Mouse (Mus musculus) kidney, adult 8-10 months (tissue): ENCODE data around the gene Safb.
A peak's percentile ranks its signal among the peaks of the same experiment; 100 is the strongest.

ENCODE experiments used
- DNase-seq, 2 experiments: peaks; one replicate each; pipeline ENCODE4 v3.0.0; 2022

The Safb gene

GRCm38 (mm10) chr17:56584257-56585130 lies at the start of gene Safb, which contains the start of gene Safb2:
Safb (plus strand) TSS chr17:56584825.
Safb2 (minus strand) TSS chr17:56584585.
- DNase-seq, result peak; percentile 98 to 99

DNA sequence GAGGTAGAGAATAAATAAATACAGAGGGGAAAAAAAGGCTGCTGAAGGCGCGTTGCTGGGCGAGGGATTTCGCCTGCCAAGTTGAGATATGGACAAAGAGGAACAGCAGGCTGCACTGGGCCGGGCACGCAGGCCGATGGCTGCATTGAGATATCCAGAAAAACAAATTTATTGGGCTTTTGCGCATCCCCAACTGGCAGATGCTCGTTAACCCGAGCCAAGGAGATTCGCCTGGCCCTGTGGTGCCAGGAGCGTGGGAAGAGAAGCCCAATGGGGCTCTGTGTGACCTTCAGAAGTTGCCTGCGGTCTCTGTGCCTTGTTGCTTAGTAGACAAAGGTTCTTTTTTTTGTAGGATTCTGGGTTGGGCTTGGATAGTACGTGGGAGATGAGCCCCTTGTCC lies 48.4 kb upstream of the Safb start:
- no peak for DNase-seq

- DNase-seq, result no peak
Observed at GRCm38 (mm10) chr17:56536874-56537273, 47.8 kb upstream of the Safb start.

- no peak for DNase-seq
Observed at GRCm38 (mm10) chr17:56537912-56538311, 46.7 kb upstream of the Safb start.

DNA sequence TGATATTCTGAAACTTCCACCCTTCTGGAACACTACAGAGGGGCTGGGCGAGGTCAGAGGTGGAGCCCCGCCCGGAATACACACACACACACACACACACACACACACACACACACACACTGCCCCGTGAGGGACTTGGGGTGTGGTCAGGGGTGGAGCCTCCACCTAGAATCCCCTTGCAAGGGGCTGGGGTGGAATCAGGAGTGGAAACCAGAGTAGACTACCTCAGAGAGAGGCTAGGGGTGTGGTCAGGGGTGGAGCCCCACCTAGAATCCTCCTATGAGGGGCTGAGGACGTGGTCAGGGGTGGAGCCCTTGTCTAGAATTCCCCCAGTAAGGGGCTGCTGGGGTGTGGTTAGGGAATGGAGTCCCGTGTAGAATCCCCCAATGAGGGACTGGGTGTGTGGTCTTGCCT lies 44.1 kb upstream of the Safb start:
- no peak for DNase-seq

DNA sequence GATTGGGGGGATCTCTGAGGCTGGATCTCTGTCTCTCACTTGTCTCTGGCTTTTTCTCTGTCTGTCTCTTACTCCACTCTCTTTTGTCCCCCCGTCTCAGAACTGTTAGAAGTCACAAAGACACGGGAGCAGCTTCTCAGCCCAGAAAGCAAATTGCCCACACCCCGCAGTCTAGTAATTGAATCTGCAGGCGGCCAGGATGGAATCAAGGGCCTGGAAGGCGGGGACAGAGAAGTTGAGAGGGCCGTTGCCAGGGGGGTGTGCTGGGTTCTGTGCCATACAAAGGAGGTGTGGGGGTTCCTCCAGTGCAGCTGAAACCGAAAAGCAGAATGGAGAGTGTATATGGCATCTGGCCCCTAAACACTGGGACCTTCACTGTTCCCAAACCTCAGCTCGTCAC lies 41.9 kb upstream of the Safb start:
- no peak for DNase-seq

DNA sequence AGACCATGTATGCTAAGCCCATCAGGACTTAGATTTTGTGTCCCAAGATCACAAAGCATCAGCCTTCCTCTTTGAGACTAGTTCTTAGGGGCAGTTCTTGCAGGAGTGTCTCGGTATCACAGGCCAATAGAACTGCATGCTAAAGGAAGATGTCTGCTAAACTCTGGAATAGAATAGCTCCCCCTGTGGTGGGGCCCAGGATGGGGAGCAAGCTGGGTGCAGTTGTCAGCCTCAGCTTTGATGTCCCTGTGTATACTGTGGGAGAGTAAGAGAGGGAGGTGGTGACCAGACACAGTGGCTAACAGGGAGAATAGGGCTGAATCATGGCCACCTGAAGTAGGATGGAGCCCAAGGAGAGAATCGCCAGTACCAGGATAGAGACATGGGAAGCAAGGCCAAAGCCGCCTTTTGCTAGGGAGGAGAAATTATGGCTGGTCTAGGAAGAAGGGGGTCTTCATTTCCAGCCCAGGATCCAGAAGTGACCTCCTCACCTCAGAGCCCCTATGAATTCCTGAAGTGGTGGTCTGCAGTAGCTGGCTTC lies 40.9 kb upstream of the Safb start:
- DNase-seq, result no peak

DNA sequence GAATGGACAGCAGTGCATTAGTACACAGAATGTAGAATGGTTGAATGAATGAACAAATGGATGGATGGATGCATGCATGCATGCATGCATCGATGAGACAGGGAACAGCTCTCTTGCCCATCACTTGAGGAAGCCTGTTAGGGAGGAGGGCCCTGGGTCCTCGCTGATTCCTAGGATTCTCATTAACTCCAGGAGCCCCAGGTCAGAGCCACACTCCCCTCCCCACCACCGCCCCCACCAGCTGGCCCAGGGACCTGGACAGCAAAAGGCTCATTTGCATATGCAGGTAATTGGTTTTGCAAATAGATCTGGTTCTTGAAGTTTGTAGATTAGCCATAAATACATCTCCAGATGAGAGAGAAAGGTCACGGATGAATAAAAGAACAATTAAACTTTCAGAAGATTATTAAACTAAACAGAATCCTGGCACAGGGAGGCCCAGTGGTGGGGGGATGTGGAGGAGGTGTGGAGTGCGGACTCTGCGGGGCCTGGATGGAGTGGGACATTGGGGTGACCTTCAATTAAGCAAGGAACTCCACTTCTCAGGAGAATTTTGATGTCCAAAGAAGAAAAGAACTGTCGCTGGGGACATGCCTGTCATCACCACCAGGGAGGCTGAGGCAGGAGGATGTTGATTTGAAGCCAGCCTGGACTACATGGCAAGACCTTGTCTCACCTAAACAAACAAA lies 39.8 kb upstream of the Safb start:
- no peak for DNase-seq

DNA sequence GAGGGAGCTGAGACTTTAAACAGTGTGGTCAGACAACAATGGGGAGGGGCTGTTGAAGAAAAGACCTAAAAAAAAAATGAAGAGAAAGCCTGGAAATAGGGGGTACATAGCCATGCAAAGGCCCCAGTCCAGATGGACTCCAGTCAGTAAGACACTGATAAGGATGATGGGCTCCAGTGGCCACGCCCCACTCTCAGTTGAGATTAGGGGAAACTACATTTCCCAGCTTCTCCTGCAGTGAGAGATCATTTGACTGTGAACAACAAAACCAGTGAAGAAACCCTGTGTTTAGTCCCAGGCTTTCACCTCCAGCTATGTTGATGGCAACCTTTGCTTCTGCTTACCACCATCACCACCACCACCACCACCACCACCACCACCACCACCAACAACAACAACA lies 38.7 kb upstream of the Safb start:
- DNase-seq, result no peak

DNA sequence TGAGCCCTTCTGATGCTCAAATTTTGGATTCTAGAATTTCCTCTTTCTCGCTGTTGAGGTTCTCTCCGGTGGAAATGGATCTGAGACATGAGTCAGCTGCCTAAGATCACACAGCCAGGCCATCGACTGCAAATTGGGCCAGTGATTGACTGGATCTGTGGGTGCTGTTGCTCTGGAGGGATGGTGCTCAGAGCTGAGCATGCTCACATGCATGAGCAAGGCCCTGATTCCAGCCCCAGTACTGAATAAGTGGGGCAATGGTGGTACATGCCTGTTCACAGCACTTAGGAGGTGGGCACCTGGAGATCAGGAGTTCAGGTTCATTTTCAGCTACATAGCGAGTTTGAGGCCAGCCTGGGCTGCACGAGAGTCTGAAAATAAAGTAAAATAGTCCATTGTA lies 38.0 kb upstream of the Safb start:
- no peak for DNase-seq

DNA sequence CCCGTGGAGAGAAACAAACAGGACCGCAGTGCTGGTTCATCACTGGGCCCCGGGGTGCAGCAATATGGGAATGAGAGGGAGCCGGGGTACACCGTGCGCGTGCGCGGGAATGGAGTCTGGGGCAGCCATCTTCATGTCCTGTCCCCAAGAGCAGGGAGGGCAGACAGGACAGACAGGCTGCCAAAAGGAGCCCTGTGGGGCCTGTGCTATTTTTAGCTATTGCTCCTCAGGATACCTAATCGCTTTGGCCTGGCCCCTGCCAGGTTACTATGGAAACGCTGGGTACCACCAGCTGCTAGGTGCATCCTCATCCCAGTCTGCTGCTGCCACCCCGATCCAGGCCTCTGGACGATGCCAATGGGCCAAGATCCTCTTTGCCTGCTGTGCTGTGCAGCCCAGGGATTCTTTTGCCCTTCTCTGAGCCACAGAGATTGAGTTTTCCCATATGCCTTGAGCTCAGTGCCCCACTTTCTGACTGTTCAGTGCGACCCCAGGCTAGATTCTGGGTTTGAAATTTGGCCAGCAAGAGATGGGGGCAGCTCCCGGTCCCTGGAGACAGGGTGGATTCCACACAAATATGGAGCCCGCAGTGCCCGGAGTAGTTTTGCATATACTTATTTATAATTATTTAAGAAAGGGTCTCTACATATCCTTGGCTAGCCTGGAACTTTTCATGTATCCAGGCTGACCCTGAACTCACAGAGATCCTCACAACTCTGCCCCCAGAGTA lies 37.3 kb upstream of the Safb start:
- no peak for DNase-seq

DNA sequence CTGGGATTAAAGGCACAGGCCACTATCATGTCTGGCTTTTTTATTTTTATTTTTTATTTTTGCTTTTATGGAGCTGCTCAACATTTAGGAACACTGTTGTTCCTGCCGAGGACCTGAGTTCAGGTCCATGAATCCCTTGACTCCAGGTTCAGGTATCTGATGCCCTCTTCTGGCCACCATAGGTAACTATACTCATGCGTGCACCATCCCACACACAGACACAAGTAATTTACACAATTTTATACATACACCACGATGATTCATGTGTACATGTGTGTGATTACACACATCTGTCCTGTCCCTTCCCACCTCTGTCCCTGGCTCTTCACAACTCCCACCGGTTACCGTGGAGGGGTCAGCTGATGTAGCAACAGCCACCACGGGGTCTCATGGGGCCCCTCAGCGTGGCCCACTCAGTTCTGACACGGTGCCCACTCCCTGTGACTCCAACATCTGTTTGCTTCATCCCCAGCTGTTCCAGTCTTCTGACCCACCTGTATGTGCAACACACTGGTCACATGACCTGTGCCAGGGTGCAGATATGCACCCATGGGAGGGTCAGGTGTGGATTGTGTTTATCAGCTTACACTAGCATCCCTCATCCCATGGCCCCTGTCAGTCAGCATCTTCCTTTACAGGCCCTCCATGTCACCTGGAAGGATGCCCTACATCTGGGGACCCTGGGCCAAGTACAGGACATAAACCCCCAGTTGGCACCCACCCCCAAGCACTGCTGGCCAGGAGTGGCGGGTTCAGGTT lies 36.6 kb upstream of the Safb start:
- DNase-seq, result no peak

- DNase-seq, result no peak
Observed at GRCm38 (mm10) chr17:56548605-56549105, 36.0 kb upstream of the Safb start.

GRCm38 (mm10) chr17:56550784-56551475 lies 33.7 kb upstream of the Safb start:
- DNase-seq, result no peak

DNA sequence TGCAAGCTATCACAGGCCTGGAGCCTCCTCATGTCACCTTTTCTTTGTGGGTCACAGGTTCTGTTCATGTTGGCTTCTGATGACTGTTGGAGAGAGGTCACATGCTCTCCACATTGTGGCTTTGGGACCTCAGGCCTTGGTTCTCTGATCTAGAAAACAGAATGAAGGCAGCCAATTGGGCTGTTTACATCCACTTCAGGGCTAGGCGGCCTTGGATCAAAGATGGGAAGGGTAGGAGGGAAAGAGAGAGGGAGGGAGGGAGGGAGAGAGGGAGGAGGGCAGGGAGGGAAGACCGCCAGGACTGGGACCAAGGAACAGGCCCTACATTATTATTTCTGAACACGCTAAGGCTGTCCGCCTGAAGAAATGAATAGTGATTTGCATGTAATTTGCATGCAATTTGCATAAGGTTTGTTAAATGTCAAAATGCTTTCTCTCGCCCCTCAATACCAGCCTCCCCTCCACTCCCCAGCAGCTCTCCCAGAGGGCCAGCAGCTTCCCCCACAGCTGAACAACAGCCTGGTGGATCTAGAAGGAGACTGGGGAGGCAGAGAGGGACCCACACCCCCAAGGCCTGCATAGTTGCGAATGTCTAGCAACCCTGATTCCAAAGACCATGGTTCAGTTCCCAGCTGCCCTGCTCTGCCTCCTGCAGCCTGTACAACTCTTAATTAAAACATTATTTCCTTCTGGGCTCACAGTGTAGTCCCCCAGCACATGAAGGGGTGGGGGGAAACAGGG lies 32.6 kb upstream of the Safb start:
- no peak for DNase-seq

GRCm38 (mm10) chr17:56552781-56553363 lies 31.8 kb upstream of the Safb start:
- DNase-seq, result peak; percentile 38 to 67

- DNase-seq, result peak in 1 of 2 experiments; percentile 28
Observed at GRCm38 (mm10) chr17:56554122-56554551, 30.5 kb upstream of the Safb start, which contains the start of gene Gm20219. Gm20219 (minus strand) TSS chr17:56554387.

- peak in 1 of 2 experiments; percentile 59 for DNase-seq
Observed at GRCm38 (mm10) chr17:56558448-56558847, 26.2 kb upstream of the Safb start.

- no peak for DNase-seq
Observed at GRCm38 (mm10) chr17:56559386-56559785, 25.2 kb upstream of the Safb start.

- DNase-seq, result no peak
Observed at GRCm38 (mm10) chr17:56560131-56560530, 24.5 kb upstream of the Safb start.
